Mouse (Mus musculus): ENCODE measurements around the gene Nap1l1. TPM values are rescaled to one million over a fixed set of nuclear protein-coding genes. Genes with fewer than 3 reads are reported as not detected.

Nap1l1 gene
- polyA plus RNA-seq, 1 experiment, result 96.6 TPM

DNA sequence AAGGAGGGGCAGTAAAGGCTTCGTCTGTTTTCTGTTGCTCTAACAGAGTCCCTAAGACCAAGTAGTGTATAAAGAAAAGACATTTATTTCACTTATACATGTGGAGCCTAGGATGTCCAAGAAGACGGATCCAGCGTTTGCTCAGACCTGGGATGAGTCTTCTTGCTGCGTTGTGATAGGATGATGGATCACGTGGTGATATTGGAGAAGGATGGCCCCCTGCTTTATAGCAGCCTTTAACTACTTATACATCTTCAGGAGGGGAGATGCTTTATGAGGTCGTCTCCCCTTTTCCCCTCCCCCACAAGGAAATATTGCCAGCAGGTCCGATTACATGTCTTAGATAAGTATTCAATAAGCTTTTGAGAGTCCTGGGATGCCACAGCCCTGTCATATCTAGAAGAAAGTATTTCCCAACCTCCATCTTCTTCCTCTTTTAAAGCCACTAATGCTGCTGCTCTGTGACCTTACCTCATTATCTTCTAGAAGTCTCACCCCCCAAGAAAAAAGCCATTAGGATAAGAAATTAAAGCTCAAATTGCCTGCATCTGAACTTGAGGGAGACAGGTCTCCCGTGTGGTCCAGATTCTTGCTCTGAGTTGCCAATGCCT lies 18.2 kb upstream of the Nap1l1 start:
- no peaks in the 10 kb centered on the region for H3K27me3 ChIP-seq (replicated peaks)
- no peak overlapping the region for H3K4me3 ChIP-seq (replicated peaks)
- no peaks in the 10 kb centered on the region for H3K9me3 ChIP-seq
- peaks cover 3% of the 10 kb centered on the region for H3K36me3 ChIP-seq (replicated peaks; ENCODE audit: low read length)
- TF ChIP-seq FLI1 (IDR thresholded peaks at IDR 0.05; ENCODE audit: low read length) (no peak), GATA1 (IDR thresholded peaks at IDR 0.05; ENCODE audit: borderline replicate concordance, low read length) (no peak)
- H3K4me1 ChIP-seq, result peaks cover 49% of the 10 kb centered on the region

GRCm38 (mm10) chr10:111458088-111458487 lies 14.9 kb upstream of the Nap1l1 start:
- no peak for TF ChIP-seq GATA1 (IDR thresholded peaks at IDR 0.05; ENCODE audit: borderline replicate concordance, low read length)
- TF ChIP-seq FLI1 (IDR thresholded peaks at IDR 0.05; ENCODE audit: low read length), result no peak
- H3K4me3 ChIP-seq (replicated peaks), result no peak overlapping the region
- H3K4me1 ChIP-seq, result peaks cover 36% of the 10 kb centered on the region
- H3K27me3 ChIP-seq (replicated peaks), result no peaks in the 10 kb centered on the region
- H3K36me3 ChIP-seq (replicated peaks; ENCODE audit: low read length), result peaks cover 3% of the 10 kb centered on the region
- no peaks in the 10 kb centered on the region for H3K9me3 ChIP-seq

DNA sequence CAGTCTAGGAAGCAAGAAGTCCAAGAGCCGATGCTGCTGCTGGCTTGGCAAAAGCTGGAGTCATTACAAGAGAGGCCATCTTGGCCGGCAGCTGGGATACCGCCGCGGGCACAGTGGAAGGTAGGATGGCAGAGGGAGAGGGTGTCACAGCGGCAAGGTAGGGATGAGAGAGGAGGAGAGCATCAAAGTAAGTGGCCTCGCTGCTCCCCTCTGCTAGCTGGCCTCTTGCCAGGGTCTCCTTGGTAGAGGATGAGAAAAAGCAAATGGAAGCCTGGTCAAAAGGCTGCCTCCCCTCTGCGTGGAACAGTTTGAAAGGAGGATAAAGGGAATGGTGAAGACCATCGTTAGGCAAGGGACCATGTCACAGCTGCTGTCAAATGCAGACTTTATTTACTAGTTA lies 14.0 kb upstream of the Nap1l1 start:
- Histone ChIP-seq H3K9me3 (no peaks in the 10 kb centered on the region), H3K27me3 (replicated peaks) (no peaks in the 10 kb centered on the region), H3K4me3 (replicated peaks) (no peak overlapping the region), H3K36me3 (replicated peaks; ENCODE audit: low read length) (peaks cover 4% of the 10 kb centered on the region), H3K4me1 (peaks cover 33% of the 10 kb centered on the region)
- TF ChIP-seq GATA1 (IDR thresholded peaks at IDR 0.05; ENCODE audit: borderline replicate concordance, low read length), result no peak
- no peak for TF ChIP-seq FLI1 (IDR thresholded peaks at IDR 0.05; ENCODE audit: low read length)

DNA sequence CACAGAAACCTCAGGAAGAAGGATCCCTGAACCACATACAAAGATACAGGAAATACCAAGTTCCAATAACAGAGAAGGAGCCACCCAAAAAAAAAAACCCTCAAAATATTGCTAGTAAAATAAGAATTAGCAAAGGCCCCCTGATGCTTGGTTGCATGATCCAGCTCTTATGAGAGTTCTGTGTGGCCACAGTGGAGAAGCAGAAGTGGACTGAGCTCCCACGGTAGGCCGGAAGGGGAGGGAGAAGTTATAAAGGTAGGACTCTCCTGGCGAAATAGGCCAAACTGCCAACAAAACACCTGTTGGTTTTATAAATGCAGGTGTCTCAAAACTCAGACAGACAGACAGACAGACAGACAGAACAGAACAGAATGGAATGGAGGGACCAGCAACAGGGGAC lies 13.1 kb upstream of the Nap1l1 start:
- Histone ChIP-seq H3K36me3 (replicated peaks; ENCODE audit: low read length) (peaks cover 8% of the 10 kb centered on the region), H3K4me1 (peaks cover 25% of the 10 kb centered on the region), H3K4me3 (replicated peaks) (no peak overlapping the region), H3K9me3 (no peaks in the 10 kb centered on the region), H3K27me3 (replicated peaks) (no peaks in the 10 kb centered on the region)
- no peak for TF ChIP-seq GATA1 (IDR thresholded peaks at IDR 0.05; ENCODE audit: borderline replicate concordance, low read length)
- no peak for TF ChIP-seq FLI1 (IDR thresholded peaks at IDR 0.05; ENCODE audit: low read length)

DNA sequence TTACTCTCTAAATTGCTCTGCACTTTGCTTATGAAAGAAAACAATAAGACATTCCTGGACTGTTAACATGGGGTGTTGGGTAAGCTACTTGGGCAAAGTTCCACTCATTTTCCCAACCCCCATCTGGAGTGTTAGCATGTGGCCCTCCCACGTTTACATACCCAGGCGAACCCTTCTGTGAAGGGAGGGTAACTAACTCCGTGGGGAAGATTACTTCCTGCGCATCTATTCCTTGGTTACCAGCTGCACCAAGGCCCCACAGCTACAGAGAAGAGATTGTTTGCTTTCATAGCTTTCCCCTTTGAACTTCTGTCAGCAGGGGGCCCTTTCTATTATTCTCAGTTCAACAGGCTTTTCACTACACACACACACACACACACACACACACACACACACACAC lies 12.6 kb upstream of the Nap1l1 start:
- TF ChIP-seq FLI1 (IDR thresholded peaks at IDR 0.05; ENCODE audit: low read length), result no peak
- TF ChIP-seq GATA1 (IDR thresholded peaks at IDR 0.05; ENCODE audit: borderline replicate concordance, low read length), result no peak
- Histone ChIP-seq H3K36me3 (replicated peaks; ENCODE audit: low read length) (peaks cover 8% of the 10 kb centered on the region), H3K27me3 (replicated peaks) (no peaks in the 10 kb centered on the region), H3K4me1 (peaks cover 20% of the 10 kb centered on the region), H3K4me3 (replicated peaks) (no peak overlapping the region), H3K9me3 (no peaks in the 10 kb centered on the region)

- H3K36me3 ChIP-seq (replicated peaks; ENCODE audit: low read length), result peaks cover 5% of the 10 kb centered on the region
- TF ChIP-seq GATA1 (IDR thresholded peaks at IDR 0.05; ENCODE audit: borderline replicate concordance, low read length) (no peak), FLI1 (IDR thresholded peaks at IDR 0.05; ENCODE audit: low read length) (no peak)
Measured at GRCm38 (mm10) chr10:111464833-111465232, 8.2 kb upstream of the Nap1l1 start.

DNA sequence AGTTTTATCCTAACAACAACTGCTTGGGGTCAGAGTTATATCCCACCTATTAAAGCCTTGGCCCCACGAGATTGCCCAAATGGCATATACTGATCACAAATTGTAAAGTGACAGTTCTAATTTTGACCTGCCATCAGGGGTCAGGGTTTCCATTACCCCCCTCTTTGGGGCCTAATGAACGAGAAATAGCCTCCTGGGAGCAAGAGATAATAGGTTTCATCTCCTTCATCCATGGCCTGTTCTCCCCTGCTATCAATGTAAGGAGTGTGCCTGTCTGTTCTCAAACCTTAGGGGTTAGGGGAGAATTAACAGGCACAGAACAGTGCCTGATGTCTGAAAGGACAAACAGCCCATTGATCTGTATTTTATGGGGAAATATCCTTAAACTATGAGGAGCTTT lies 7.6 kb upstream of the Nap1l1 start:
- H3K9me3 ChIP-seq, result no peaks in the 10 kb centered on the region
- no peak overlapping the region for H3K4me3 ChIP-seq (replicated peaks)
- H3K36me3 ChIP-seq (replicated peaks; ENCODE audit: low read length), result peaks cover 5% of the 10 kb centered on the region
- H3K4me1 ChIP-seq, result peaks cover 4% of the 10 kb centered on the region
- TF ChIP-seq GATA1 (IDR thresholded peaks at IDR 0.05; ENCODE audit: borderline replicate concordance, low read length) (no peak), FLI1 (IDR thresholded peaks at IDR 0.05; ENCODE audit: low read length) (no peak)
- no peaks in the 10 kb centered on the region for H3K27me3 ChIP-seq (replicated peaks)

More at GRCm38 (mm10) chr10:111464833-111465232, 8.2 kb upstream of the Nap1l1 start:
- H3K4me3 ChIP-seq (replicated peaks), result no peak overlapping the region
- H3K4me1 ChIP-seq, result peaks cover 10% of the 10 kb centered on the region
- H3K27me3 ChIP-seq (replicated peaks), result no peaks in the 10 kb centered on the region
- no peaks in the 10 kb centered on the region for H3K9me3 ChIP-seq

- H3K4me1 ChIP-seq, result peaks cover 27% of the 10 kb centered on the region
- no peak for TF ChIP-seq FLI1 (IDR thresholded peaks at IDR 0.05; ENCODE audit: low read length)
- TF ChIP-seq GATA1 (IDR thresholded peaks at IDR 0.05; ENCODE audit: borderline replicate concordance, low read length), result no peak
- no peak overlapping the region for H3K4me3 ChIP-seq (replicated peaks)
- no peaks in the 10 kb centered on the region for H3K9me3 ChIP-seq
- H3K27me3 ChIP-seq (replicated peaks), result no peaks in the 10 kb centered on the region
- peaks cover 7% of the 10 kb centered on the region for H3K36me3 ChIP-seq (replicated peaks; ENCODE audit: low read length)
Measured at GRCm38 (mm10) chr10:111471166-111471565, 1.9 kb upstream of the Nap1l1 start.

DNA sequence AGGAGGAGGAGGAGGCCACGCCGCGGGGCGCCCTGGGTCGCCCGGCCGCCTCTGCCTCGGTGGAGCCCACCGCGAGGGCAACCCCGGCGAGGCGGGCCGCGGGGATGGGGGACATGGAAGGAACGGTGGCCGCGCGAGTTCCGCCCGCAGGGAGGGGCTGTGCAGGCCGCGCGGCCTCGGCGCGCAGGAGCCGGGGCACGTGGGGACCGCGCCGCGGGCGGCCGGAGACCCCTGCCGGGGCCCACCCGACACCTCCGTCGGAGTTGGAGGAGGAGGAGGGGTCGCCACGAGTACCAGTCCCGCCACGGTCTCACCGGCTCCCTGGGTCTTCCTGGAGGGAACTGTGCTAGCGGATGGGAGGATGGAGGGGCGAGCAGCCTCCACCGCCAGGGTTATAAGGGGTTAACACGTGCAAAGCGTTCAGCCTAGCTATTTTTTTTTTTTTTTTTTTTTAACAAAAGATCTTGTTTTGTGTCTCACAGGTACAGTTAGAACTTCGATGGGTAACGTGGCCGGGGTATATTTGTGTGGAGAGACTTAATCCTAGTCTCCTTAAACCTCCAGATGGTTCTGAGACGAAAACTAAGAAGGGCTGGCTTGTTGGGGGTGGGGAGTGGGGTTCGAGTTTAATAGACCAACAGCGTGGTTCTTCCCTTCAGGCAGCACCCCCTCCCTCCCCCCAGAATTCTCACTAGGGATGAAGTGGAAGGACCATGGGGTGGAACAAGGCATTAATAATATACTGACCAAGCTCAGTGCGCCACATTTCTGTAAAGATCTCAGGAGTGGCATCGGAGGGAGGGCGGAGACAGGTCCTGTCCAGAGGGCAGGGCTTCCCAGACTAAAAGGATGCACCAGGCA lies 718 bp downstream of the Nap1l1 start:
- TF ChIP-seq GATA1 (IDR thresholded peaks at IDR 0.05; ENCODE audit: borderline replicate concordance, low read length), result no peak
- no peak for TF ChIP-seq FLI1 (IDR thresholded peaks at IDR 0.05; ENCODE audit: low read length)
- peaks cover 53% of the 10 kb centered on the region for H3K4me1 ChIP-seq
- no peaks in the 10 kb centered on the region for H3K27me3 ChIP-seq (replicated peaks)
- H3K36me3 ChIP-seq (replicated peaks; ENCODE audit: low read length), result peaks cover 17% of the 10 kb centered on the region
- H3K9me3 ChIP-seq, result no peaks in the 10 kb centered on the region
- peak overlapping the region; percentile 97 for H3K4me3 ChIP-seq (replicated peaks)

DNA sequence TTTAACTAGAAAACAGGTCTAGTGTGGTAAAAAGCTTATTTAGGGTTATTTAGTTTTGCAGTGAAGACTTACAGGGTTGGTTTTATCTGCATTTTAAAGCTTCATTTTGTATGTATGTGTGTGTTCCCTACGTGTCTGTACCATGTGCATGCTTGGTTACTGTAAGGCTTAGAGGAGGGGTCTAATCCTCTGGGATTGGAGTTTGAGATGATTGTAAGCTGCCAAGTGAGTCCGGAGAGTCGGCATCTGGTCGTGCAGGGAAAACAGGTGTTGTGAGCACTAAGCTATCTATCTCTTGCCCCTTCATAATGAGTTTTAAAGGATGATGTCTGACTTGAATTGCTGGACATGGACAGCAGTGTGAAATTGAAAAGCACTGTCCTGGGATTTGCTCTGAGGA lies 3.3 kb downstream of the Nap1l1 start:
- Histone ChIP-seq H3K27me3 (replicated peaks) (no peaks in the 10 kb centered on the region), H3K4me1 (peaks cover 69% of the 10 kb centered on the region), H3K4me3 (replicated peaks) (peak overlapping the region; percentile 19), H3K36me3 (replicated peaks; ENCODE audit: low read length) (peaks cover 36% of the 10 kb centered on the region), H3K9me3 (no peaks in the 10 kb centered on the region)
- no peak for TF ChIP-seq FLI1 (IDR thresholded peaks at IDR 0.05; ENCODE audit: low read length)
- no peak for TF ChIP-seq GATA1 (IDR thresholded peaks at IDR 0.05; ENCODE audit: borderline replicate concordance, low read length)
